Mouse (Mus musculus) CH12.LX (cell line): ENCODE measurements around the gene Nsd1. TPM values are rescaled to one million over a fixed set of nuclear protein-coding genes. Genes with fewer than 3 reads are reported as not detected.

ENCODE experiments used
- DNase-seq: peaks from one replicate; pipeline ENCODE4 v3.0.0-alpha.2; 2013; ENCODE audit errors: extremely low read depth
- H3K27ac ChIP-seq: 2 replicates; pipeline ENCODE4 v1.5.1; 2012; ENCODE audit warnings: low read depth, mild to moderate bottlenecking, control low read depth, moderate library complexity; ENCODE audit not compliant: insufficient read depth
- H3K27me3 ChIP-seq: replicated peaks from 2 replicates; pipeline ENCODE3; 2012; ENCODE audit warnings: inconsistent platforms
- H3K36me3 ChIP-seq, 2 experiments: replicated peaks in 1 of 2; 2 replicates each; pipeline versions ENCODE3 to v1.6.1; 2012; ENCODE audit warnings: inconsistent platforms in 1 of 2, low read length in 1 of 2, mild to moderate bottlenecking in 1 of 2, mixed read lengths in 1 of 2, moderate library complexity in 1 of 2; ENCODE audit not compliant: control insufficient read depth in 1 of 2, insufficient read depth in 1 of 2
- H3K4me1 ChIP-seq, 2 experiments: 2 replicates each; pipeline ENCODE4 v1.6.1; 2012; ENCODE audit warnings: inconsistent platforms in 1 of 2, moderate library complexity in 1 of 2; ENCODE audit not compliant: insufficient read depth in 2 of 2, control insufficient read depth in 1 of 2
- H3K4me2 ChIP-seq: 2 replicates; pipeline ENCODE4 v1.6.1; 2012; ENCODE audit warnings: low read depth, mild to moderate bottlenecking, control low read depth; ENCODE audit not compliant: poor library complexity, insufficient read depth, severe bottlenecking
- H3K4me3 ChIP-seq, 3 experiments: fragments of 150-350 bp in 1 of 3; sonication (generic) in 1 of 3; replicated peaks in 1 of 3; 2 replicates each; pipeline versions ENCODE3 to v1.5.1; 2011 to 2012; ENCODE audit warnings: low read depth in 2 of 3, low read length in 2 of 3, mild to moderate bottlenecking in 2 of 3, moderate library complexity in 2 of 3, control low read depth in 1 of 3, improper control_type of control experiment in 1 of 3, inconsistent platforms in 1 of 3, mixed read lengths in 1 of 3; ENCODE audit not compliant: poor library complexity in 1 of 3
- H3K79me2 ChIP-seq: replicated peaks from 2 replicates; pipeline ENCODE4 v1.6.1; 2012; ENCODE audit warnings: mild to moderate bottlenecking, moderate library complexity; ENCODE audit not compliant: control insufficient read depth, poor library complexity, insufficient read depth, severe bottlenecking; ENCODE audit errors: extremely low read depth
- H3K9ac ChIP-seq: 2 replicates; pipeline ENCODE4 v1.6.1; 2012; ENCODE audit warnings: low read depth, mild to moderate bottlenecking, control low read depth, moderate library complexity; ENCODE audit not compliant: insufficient read depth
- H3K9me3 ChIP-seq: replicated peaks from 2 replicates; pipeline ENCODE3; 2012; ENCODE audit warnings: low read length, inconsistent platforms, mixed read lengths
- BHLHE40 ChIP-seq: IDR thresholded peaks from 2 replicates; pipeline ENCODE4 v1.6.1; 2011; ENCODE audit warnings: mild to moderate bottlenecking, low read depth, low read length, improper control_type of control experiment
- CHD2 ChIP-seq: IDR thresholded peaks from 2 replicates; pipeline ENCODE4 v1.6.1; 2011; ENCODE audit warnings: low read length, improper control_type of control experiment
- CTCF ChIP-seq, 2 experiments: IDR thresholded peaks in 1 of 2; conservative IDR thresholded peaks in 1 of 2; 2 replicates each; pipeline ENCODE4 v1.5.1; 2011 to 2012; ENCODE audit warnings: low read depth in 2 of 2, low read length in 2 of 2, improper control_type of control experiment in 1 of 2, inconsistent platforms in 1 of 2, mild to moderate bottlenecking in 1 of 2, moderate library complexity in 1 of 2
- E2F4 ChIP-seq: IDR thresholded peaks from 2 replicates; pipeline ENCODE4 v1.6.1; 2011; ENCODE audit warnings: low read depth, low read length, improper control_type of control experiment; ENCODE audit not compliant: insufficient replicate concordance
- ELF1 ChIP-seq: IDR thresholded peaks from 2 replicates; pipeline ENCODE4 v1.6.1; 2014; ENCODE audit warnings: low read depth, mild to moderate bottlenecking, inconsistent platforms, low read length, improper control_type of control experiment
- HCFC1 ChIP-seq: IDR thresholded peaks from 2 replicates; pipeline ENCODE4 v1.6.1; 2012; ENCODE audit warnings: low read depth, mild to moderate bottlenecking, inconsistent platforms, low read length, improper control_type of control experiment
- IRF4 ChIP-seq: IDR thresholded peaks from 2 replicates; pipeline ENCODE4 v1.6.1; 2014; ENCODE audit warnings: low read depth, mild to moderate bottlenecking, inconsistent platforms, low read length, improper control_type of control experiment
- KAT2A ChIP-seq: IDR thresholded peaks from 2 replicates; pipeline ENCODE4 v1.6.1; 2012; ENCODE audit warnings: low read length, improper control_type of control experiment, inconsistent platforms; ENCODE audit not compliant: insufficient replicate concordance
- MAX ChIP-seq: IDR thresholded peaks from 2 replicates; pipeline ENCODE4 v1.6.1; 2011; ENCODE audit warnings: low read length, improper control_type of control experiment
- MEF2A ChIP-seq: IDR thresholded peaks from 2 replicates; pipeline ENCODE4 v1.6.1; 2014; ENCODE audit warnings: low read depth, mild to moderate bottlenecking, inconsistent platforms, low read length, improper control_type of control experiment, borderline replicate concordance
- MXI1 ChIP-seq: IDR thresholded peaks from 2 replicates; pipeline ENCODE4 v1.6.1; 2011; ENCODE audit warnings: mild to moderate bottlenecking, low read depth, low read length, improper control_type of control experiment
- NELFE ChIP-seq: IDR thresholded peaks from 2 replicates; pipeline ENCODE4 v1.6.1; 2011; ENCODE audit warnings: low read depth, low read length, improper control_type of control experiment
- NRF1 ChIP-seq: IDR thresholded peaks from 2 replicates; pipeline ENCODE4 v1.6.1; 2014; ENCODE audit warnings: low read depth, mild to moderate bottlenecking, inconsistent platforms, low read length, improper control_type of control experiment, moderate library complexity
- POLR2A ChIP-seq: IDR thresholded peaks from 2 replicates; pipeline ENCODE4 v1.6.1; 2011; ENCODE audit warnings: low read depth, mild to moderate bottlenecking, improper control_type of control experiment, low read length
- POLR2AphosphoS2 ChIP-seq: IDR thresholded peaks from 2 replicates; pipeline ENCODE4 v1.6.1; 2011; ENCODE audit warnings: low read depth, low read length, improper control_type of control experiment
- SIN3A ChIP-seq: IDR thresholded peaks from 2 replicates; pipeline ENCODE4 v1.6.1; 2012; ENCODE audit warnings: low read length, improper control_type of control experiment, inconsistent platforms
- TBP ChIP-seq: conservative IDR thresholded peaks from 2 replicates; pipeline ENCODE4 v1.6.1; 2011; ENCODE audit warnings: low read depth, low read length, improper control_type of control experiment
- TCF12 ChIP-seq: IDR thresholded peaks from 2 replicates; pipeline ENCODE4 v1.6.1; 2014; ENCODE audit warnings: low read depth, mild to moderate bottlenecking, inconsistent platforms, low read length, improper control_type of control experiment
- UBTF ChIP-seq: IDR thresholded peaks from 2 replicates; pipeline ENCODE4 v1.6.1; 2012; ENCODE audit warnings: low read depth, mild to moderate bottlenecking, inconsistent platforms, low read length, improper control_type of control experiment, moderate library complexity
- USF1 ChIP-seq: IDR thresholded peaks from 2 replicates; pipeline ENCODE4 v1.6.1; 2014; ENCODE audit warnings: low read depth, mild to moderate bottlenecking, inconsistent platforms, low read length, improper control_type of control experiment
- USF2 ChIP-seq: conservative IDR thresholded peaks from 2 replicates; pipeline ENCODE4 v1.6.1; 2011; ENCODE audit warnings: low read depth, low read length, improper control_type of control experiment
- ZC3H11A ChIP-seq: IDR thresholded peaks from 2 replicates; pipeline ENCODE4 v1.6.1; 2012; ENCODE audit warnings: low read depth, mild to moderate bottlenecking, inconsistent platforms, low read length, improper control_type of control experiment
- ZMIZ1 ChIP-seq: IDR thresholded peaks from 2 replicates; pipeline ENCODE4 v1.6.1; 2012; ENCODE audit warnings: low read depth, mild to moderate bottlenecking, inconsistent platforms, low read length, improper control_type of control experiment
- dilution Hi-C: fragments of 300-500 bp; cut with MboI; formaldehyde crosslinking; loops from 2 replicates; pipeline ENCODE4 v1.14.3; 2020; ENCODE audit warnings: low sequenced_read_pairs; ENCODE audit not compliant: extremely low pct_unique_long_range_greater_than_20kb, extremely low pct_ligation_motif_present
- in situ Hi-C: fragments of 300-500 bp; cut with MboI; formaldehyde crosslinking; loops from 3 replicates; pipeline ENCODE4 v1.14.3; 2019; ENCODE audit warnings: low sequenced_read_pairs, low pct_ligation_motif_present, low pct_unique_long_range_greater_than_20kb, mixed read lengths
- polyA plus RNA-seq: library from polyadenylated mRNA; unstranded; fragments of >175 nt; gene quantifications from 2 replicates; pipeline ENCODE4 v1.2.1, GENCODE M21; 2012; ENCODE audit warnings: low read depth; ENCODE audit not compliant: insufficient read length
- total RNA-seq, 2 experiments: library from RNA; depleted of rRNA; stranded (reverse); fragments of 300-350 nt in 1 of 2; fragments of >200 nt in 1 of 2; gene quantifications; 2 replicates each; pipeline ENCODE4 v1.2.3; 2012 to 2014

Nsd1 gene
- total and polyA plus RNA-seq, 3 experiments: 11.8 to 13.8 (median 12.6) TPM

DNA sequence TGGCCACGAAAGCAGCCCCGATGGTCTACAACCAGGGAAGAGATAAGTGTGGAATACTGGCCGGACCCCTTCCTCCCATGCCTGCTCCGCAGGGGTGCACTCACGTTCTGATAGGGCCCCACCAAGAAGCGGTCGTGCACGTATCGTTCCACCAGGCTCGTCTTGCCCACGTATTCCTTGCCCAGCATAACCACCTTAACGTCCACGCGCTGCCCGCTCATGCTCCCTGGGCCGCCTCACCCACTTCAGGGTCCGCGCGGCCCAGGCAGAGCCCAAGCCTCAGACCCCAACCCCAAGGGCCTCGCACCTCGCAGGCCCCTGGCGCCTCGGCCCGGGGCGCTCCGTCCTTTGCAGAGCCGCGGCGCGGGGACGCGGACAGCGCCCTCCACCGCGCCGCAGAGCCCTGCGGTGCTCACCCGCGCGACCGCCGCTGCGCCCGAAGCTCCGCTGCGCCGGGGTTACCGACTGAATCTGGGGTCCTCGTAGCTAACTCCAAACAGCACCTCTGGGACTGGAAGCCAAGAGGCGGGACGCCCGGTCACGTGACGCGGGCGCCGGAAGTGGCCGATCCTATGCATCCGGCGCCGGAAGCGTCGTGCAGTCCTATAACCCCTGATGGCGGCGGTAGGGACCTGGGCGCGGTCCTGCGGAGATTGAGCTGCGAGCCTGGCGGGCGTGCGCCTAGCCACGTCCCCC lies 112.0 kb downstream of the Nsd1 start, which contains the start of gene Rab24:
Gene Rab24 (minus strand): TSS at position 513 of the 696 bp plus-strand sequence.
- peaks cover 36% of the 10 kb centered on the region for H3K79me2 ChIP-seq
- H3K4me2 ChIP-seq: peak within 1 kb of the TSS; percentile 94
- H3K27ac ChIP-seq: 0 out of 2 replicates have a peak within 1 kb of the TSS, but pooled peaks have one; percentile 5
- no peaks in the 10 kb centered on the region for H3K9me3 ChIP-seq
- dilution Hi-C loops: no loop called here
- H3K4me1 ChIP-seq: peaks cover 6 to 53% of the 10 kb centered on the region in 2 experiments; a peak in 3 of 4 replicates
- H3K36me3 ChIP-seq: peaks cover 36 to 62% of the 10 kb centered on the region in 2 experiments
- H3K27me3 ChIP-seq: no peaks in the 10 kb centered on the region
- DNase-seq: peak; percentile 82
- H3K4me3 ChIP-seq: peak within 1 kb of the TSS; percentile 90 to 99 (median 96)
- peak within 1 kb of the TSS; percentile 96 for H3K9ac ChIP-seq
- in situ Hi-C loops: no loop called here
- TF ChIP-seq UBTF (no peak), SIN3A (peak; percentile 61), ELF1 (peak; percentile 78), HCFC1 (peak; percentile 84), USF1 (peak; percentile 96), KAT2A (peak; percentile 64; the same call in 1 of the 2 replicates), ZC3H11A (no peak), CHD2 (no peak), POLR2AphosphoS2 (peak; percentile 75; the same call in 1 of the 2 replicates), MEF2A (0 out of 2 replicates have a peak, but pooled peaks have one; percentile 11), NRF1 (0 out of 2 replicates have a peak, but pooled peaks have one; percentile 27), NELFE (peak; percentile 89), ZMIZ1 (peak; percentile 90; the same call in 1 of the 2 replicates), TBP (peak; percentile 72), USF2 (peak; percentile 94), CTCF (conservative IDR thresholded peaks at IDR 0.05 in 1 of 2, IDR thresholded peaks at IDR 0.05 in 1 of 2; ENCODE audit: low read depth in 2 of 2, low read length in 2 of 2) (no peak), TCF12 (peak; percentile 92), MXI1 (peak; percentile 79), IRF4 (peak; percentile 30; the same call in 1 of the 2 replicates), MAX (peak; percentile 96), E2F4 (no peak), POLR2A (peak; percentile 86), BHLHE40 (peak; percentile 92)
